Mouse (Mus musculus): Measurements from ENCODE around the gene Gm4567. TPM values are rescaled to one million over a fixed set of nuclear protein-coding genes. Genes with fewer than 3 reads are reported as not detected.
"Not testable (repeated sequence)": the region's sequence is repeated elsewhere in the genome, so short reads cannot be mapped to it uniquely, and the experiment has no call there.

Gene Gm4567
- not detected in 2 replicates for polyA plus RNA-seq (2016; fragmentation: Nextera tagmentation; extraction: Ambion mirVana)

- H3K9me3 ChIP-seq; H3K36me3 ChIP-seq (replicated peaks); H3K4me1 ChIP-seq; H3K27me3 ChIP-seq (ENCODE audit: poor library complexity, severe bottlenecking); H3K4me3 ChIP-seq; H3K27ac ChIP-seq; DNase-seq (ENCODE audit: extremely low spot score, low spot score): not testable (repeated sequence)
- no CpG with 5 or more reads among the region's 1 CpGs for WGBS
Observed at GRCm38 (mm10) chr7:22719610-22720009, at the start of gene Gm4567. Gm4567 (minus strand) TSS chr7:22719710.

- not testable (repeated sequence) for H3K36me3 ChIP-seq (replicated peaks); H3K4me3 ChIP-seq; H3K27me3 ChIP-seq (ENCODE audit: poor library complexity, severe bottlenecking); H3K27ac ChIP-seq; H3K4me1 ChIP-seq; DNase-seq (ENCODE audit: extremely low spot score, low spot score); H3K9me3 ChIP-seq
- WGBS: 37% methylated on average over 2 of the region's 3 CpGs
Observed at GRCm38 (mm10) chr7:22761397-22761796, 41.9 kb upstream of the Gm4567 start, which contains the start of gene Vmn1r157. Vmn1r157 (plus strand) TSS chr7:22761697.

GRCm38 (mm10) chr7:22692217-22692616, 27.3 kb downstream of the Gm4567 start, which contains the start of gene Gm8693:
Gm8693 (minus strand) TSS chr7:22692317.
- not testable (repeated sequence) for DNase-seq (ENCODE audit: extremely low spot score, low spot score); H3K9me3 ChIP-seq; H3K4me1 ChIP-seq; H3K36me3 ChIP-seq (replicated peaks); H3K27ac ChIP-seq; H3K4me3 ChIP-seq; H3K27me3 ChIP-seq (ENCODE audit: poor library complexity, severe bottlenecking)
- no CpG with 5 or more reads among the region's 2 CpGs for WGBS

Other genes starting within 250 kb of the Gm4567 start
- gene Vmn1r151, start 220.0 kb downstream of the Gm4567 start, polyA plus RNA-seq (2016; fragmentation: Nextera tagmentation; extraction: Ambion mirVana): not detected in 2 replicates
- not detected in 2 replicates for gene Vmn1r152, start 196.7 kb downstream of the Gm4567 start, polyA plus RNA-seq (2016; fragmentation: Nextera tagmentation; extraction: Ambion mirVana)
- not detected in 2 replicates for gene Gm8677, start 184.8 kb downstream of the Gm4567 start, polyA plus RNA-seq (2016; fragmentation: Nextera tagmentation; extraction: Ambion mirVana)
- not detected in 2 replicates for gene Gm4201, start 154.4 kb downstream of the Gm4567 start, polyA plus RNA-seq (2016; fragmentation: Nextera tagmentation; extraction: Ambion mirVana)
- not detected in 2 replicates for gene Gm4565, start 131.6 kb downstream of the Gm4567 start, polyA plus RNA-seq (2016; fragmentation: Nextera tagmentation; extraction: Ambion mirVana)
- not detected in 2 replicates for gene Vmn1r155, start 61.7 kb downstream of the Gm4567 start, polyA plus RNA-seq (2016; fragmentation: Nextera tagmentation; extraction: Ambion mirVana)
- not detected in 2 replicates for gene Gm8693, start 27.4 kb downstream of the Gm4567 start, polyA plus RNA-seq (2016; fragmentation: Nextera tagmentation; extraction: Ambion mirVana)
- not detected in 2 replicates for gene Vmn1r157, start 42.0 kb upstream of the Gm4567 start, polyA plus RNA-seq (2016; fragmentation: Nextera tagmentation; extraction: Ambion mirVana)
- not detected in 2 replicates for gene Vmn1r158, start 71.1 kb upstream of the Gm4567 start, polyA plus RNA-seq (2016; fragmentation: Nextera tagmentation; extraction: Ambion mirVana)
- gene Vmn1r159, start 123.9 kb upstream of the Gm4567 start, polyA plus RNA-seq (2016; fragmentation: Nextera tagmentation; extraction: Ambion mirVana): not detected in 2 replicates
- not detected in 2 replicates for gene Vmn1r160, start 151.5 kb upstream of the Gm4567 start, polyA plus RNA-seq (2016; fragmentation: Nextera tagmentation; extraction: Ambion mirVana)